Mouse (Mus musculus): ENCODE measurements around the gene Sltm.

GRCm38 (mm10) chr9:70555431-70555830, 12.9 kb downstream of the Sltm start:
- TF ChIP-seq CTCF (conservative IDR thresholded peaks at IDR 0.05; ENCODE audit: low read length) (no peak), POU5F1 (IDR thresholded peaks at IDR 0.05; ENCODE audit: borderline replicate concordance, low read length) (no peak), NANOG (IDR thresholded peaks at IDR 0.05; ENCODE audit: borderline replicate concordance, low read length) (no peak)
